Mouse (Mus musculus): Measurements from ENCODE around the gene Atf5. TPM values are rescaled to one million over a fixed set of nuclear protein-coding genes. Genes with fewer than 3 reads are reported as not detected.

Gene Atf5
- polyA plus RNA-seq, 1 experiment from 2014 or later: 1.8 TPM

DNA sequence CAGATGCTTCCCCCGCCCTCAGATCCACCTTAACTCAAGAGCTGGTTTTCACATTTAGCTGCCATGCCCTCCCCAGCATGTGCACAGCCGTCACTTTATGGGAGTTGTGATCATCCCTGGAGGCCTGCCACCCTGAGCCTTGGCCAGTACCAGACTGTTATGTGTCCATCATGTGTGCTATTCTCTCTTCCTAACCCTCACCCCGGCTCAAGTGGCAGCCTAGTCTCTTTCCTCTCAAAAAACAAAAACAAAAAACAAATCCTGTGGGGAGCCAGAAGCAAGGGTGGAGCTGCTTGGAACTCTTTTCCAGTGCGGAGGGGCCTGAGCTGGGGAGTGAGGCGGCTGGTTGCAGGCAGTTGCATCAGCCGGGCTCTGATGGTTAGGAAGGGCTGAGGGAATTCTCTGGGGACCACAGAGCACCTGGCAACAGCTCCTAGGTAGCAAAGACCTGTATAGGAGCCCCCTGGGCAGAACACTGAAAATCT lies 2.3 kb upstream of the Atf5 start:
- 40% methylated on average over 6 of the region's 6 CpGs for WGBS
- Histone ChIP-seq H3K27ac (replicated peaks in 1 of 2; ENCODE audit: control insufficient read depth in 1 of 2, insufficient read depth in 1 of 2, low read depth in 2 of 2, low read length in 2 of 2) (peak overlapping the region in 1 of 2 experiments; percentile 30; a peak in 1 of 4 replicates), H3K4me2 (ENCODE audit: low read length) (peak overlapping the region; percentile 91), H3K9me3 (ENCODE audit: control insufficient read depth, low read length) (no peaks in the 10 kb centered on the region), H3K27me3 (ENCODE audit: control insufficient read depth, insufficient read depth, low read length) (no peaks in the 10 kb centered on the region), H3K9ac (ENCODE audit: low read length) (peak overlapping the region; percentile 95), H3K4me3 (ENCODE audit: control insufficient read depth in 1 of 2, insufficient read depth in 1 of 2, low read depth in 1 of 2, low read length in 2 of 2) (peak overlapping the region; percentile 5 to 85; a peak in 3 of 4 replicates), H3K36me3 (ENCODE audit: control insufficient read depth, insufficient read depth, low read length) (peaks cover 17% of the 10 kb centered on the region; the same call in 1 of the 2 replicates), H3K4me1 (ENCODE audit: control insufficient read depth in 2 of 2, insufficient read depth in 2 of 2, low read length in 2 of 2) (peaks cover 22 to 65% of the 10 kb centered on the region in 2 experiments)
- no peak for ATAC-seq (ENCODE audit: insufficient number of reproducible peaks, insufficient read depth, low FRiP score, low read depth)

DNA sequence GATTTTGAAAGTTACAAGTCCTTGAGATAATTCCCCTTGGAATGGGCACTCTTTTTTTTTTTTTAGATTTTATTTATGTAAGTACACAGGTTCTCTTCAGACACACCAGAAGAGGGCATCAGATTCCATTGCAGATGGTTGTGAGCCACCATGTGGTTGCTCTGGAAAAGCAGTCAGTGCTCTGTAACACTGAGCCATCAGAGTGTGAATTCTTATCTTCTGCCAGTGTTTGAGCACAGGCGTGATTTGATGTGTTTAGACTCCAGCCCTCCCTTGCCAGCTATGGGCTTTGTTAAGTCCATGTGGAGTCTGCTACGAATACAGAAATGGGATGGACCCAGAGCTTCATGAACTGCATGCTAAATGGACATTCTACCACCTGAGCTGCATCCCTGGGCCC lies 1.7 kb upstream of the Atf5 start:
- H3K9ac ChIP-seq (ENCODE audit: low read length): peak overlapping the region; percentile 95

GRCm38 (mm10) chr7:44817441-44817840 lies 983 bp upstream of the Atf5 start:
- H3K4me2 ChIP-seq (ENCODE audit: low read length): peak overlapping the region; percentile 91
- no peak for ATAC-seq (ENCODE audit: insufficient number of reproducible peaks, insufficient read depth, low FRiP score, low read depth)
- WGBS: 10% methylated on average over 3 of the region's 3 CpGs
- no peaks in the 10 kb centered on the region for H3K9me3 ChIP-seq (ENCODE audit: control insufficient read depth, low read length)
- peak overlapping the region; percentile 95 for H3K9ac ChIP-seq (ENCODE audit: low read length)
- no peaks in the 10 kb centered on the region for H3K27me3 ChIP-seq (ENCODE audit: control insufficient read depth, insufficient read depth, low read length)
- peaks cover 24% of the 10 kb centered on the region for H3K36me3 ChIP-seq (ENCODE audit: control insufficient read depth, insufficient read depth, low read length)
- H3K4me3 ChIP-seq (ENCODE audit: control insufficient read depth in 1 of 2, insufficient read depth in 1 of 2, low read depth in 1 of 2, low read length in 2 of 2): peak overlapping the region; percentile 67 to 85
- peak overlapping the region; percentile 94 to 99 for H3K27ac ChIP-seq (replicated peaks in 1 of 2; ENCODE audit: control insufficient read depth in 1 of 2, insufficient read depth in 1 of 2, low read depth in 2 of 2, low read length in 2 of 2)
- H3K4me1 ChIP-seq (ENCODE audit: control insufficient read depth in 2 of 2, insufficient read depth in 2 of 2, low read length in 2 of 2): peaks cover 22 to 53% of the 10 kb centered on the region in 2 experiments

More for the DNA sequence above, 1.7 kb upstream of the Atf5 start:
- Histone ChIP-seq H3K36me3 (ENCODE audit: control insufficient read depth, insufficient read depth, low read length) (peaks cover 19% of the 10 kb centered on the region; the same call in 1 of the 2 replicates), H3K27ac (replicated peaks in 1 of 2; ENCODE audit: control insufficient read depth in 1 of 2, insufficient read depth in 1 of 2, low read depth in 2 of 2, low read length in 2 of 2) (peak overlapping the region in 1 of 2 experiments; percentile 99; a peak in 1 of 4 replicates), H3K9me3 (ENCODE audit: control insufficient read depth, low read length) (no peaks in the 10 kb centered on the region), H3K4me1 (ENCODE audit: control insufficient read depth in 2 of 2, insufficient read depth in 2 of 2, low read length in 2 of 2) (peaks cover 22 to 59% of the 10 kb centered on the region in 2 experiments), H3K4me3 (ENCODE audit: control insufficient read depth in 1 of 2, insufficient read depth in 1 of 2, low read depth in 1 of 2, low read length in 2 of 2) (peak overlapping the region; percentile 1 to 85; a peak in 3 of 4 replicates), H3K27me3 (ENCODE audit: control insufficient read depth, insufficient read depth, low read length) (no peaks in the 10 kb centered on the region), H3K4me2 (ENCODE audit: low read length) (peak overlapping the region; percentile 91)
- WGBS: 15% methylated on average over 2 of the region's 2 CpGs
- ATAC-seq (ENCODE audit: insufficient number of reproducible peaks, insufficient read depth, low FRiP score, low read depth): no peak

DNA sequence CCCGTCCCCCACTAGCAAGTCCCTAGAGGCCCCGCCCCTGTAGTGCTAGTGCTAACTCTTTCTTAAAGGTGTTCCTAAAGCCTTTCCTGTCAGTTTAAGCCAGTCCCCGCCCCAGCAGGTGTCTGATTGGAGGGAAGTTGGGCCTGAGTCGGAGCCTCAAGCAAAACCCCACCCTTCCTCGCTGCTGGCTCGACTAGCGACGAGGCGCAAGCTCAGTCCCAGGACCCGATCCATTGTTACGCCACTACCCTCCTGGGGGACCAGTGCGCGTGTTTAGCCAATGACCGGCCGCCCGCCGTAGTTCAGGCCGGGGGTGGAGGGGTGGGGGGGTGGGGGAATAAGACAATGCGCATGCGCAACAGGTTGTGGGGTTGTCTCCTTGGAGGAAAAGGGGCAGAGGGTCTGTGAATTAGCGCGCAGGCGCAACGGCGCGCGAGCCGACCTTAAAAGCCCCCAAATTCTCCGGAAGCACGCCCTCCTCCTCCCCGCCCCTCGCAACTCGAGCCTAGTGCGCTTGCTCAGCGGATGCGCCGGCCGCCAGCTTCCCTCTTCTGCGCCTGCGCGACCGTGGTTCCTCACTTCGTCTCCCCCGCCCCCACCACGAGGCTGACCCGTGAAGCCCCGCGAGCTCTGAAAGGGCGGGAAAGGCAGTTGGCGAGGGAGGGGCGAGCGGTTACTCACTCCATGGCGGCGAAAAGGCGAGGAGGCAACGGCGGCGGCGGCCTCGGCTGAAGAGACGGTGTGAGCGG lies 563 bp downstream of the Atf5 start, which contains the start of the genes Nup62 and Il4i1:
Gene Nup62, plus strand, starts transcription at position 368 of the 749 bp plus-strand sequence.
Gene Il4i1, plus strand, starts transcription at position 667 of the 749 bp plus-strand sequence.
- Histone ChIP-seq H3K36me3 (ENCODE audit: control insufficient read depth, insufficient read depth, low read length) (peaks cover 35% of the 10 kb centered on the region), H3K9me3 (ENCODE audit: control insufficient read depth, low read length) (no peaks in the 10 kb centered on the region), H3K9ac (ENCODE audit: low read length) (peak within 1 kb of the TSS; percentile 95), H3K4me3 (ENCODE audit: control insufficient read depth in 1 of 2, insufficient read depth in 1 of 2, low read depth in 1 of 2, low read length in 2 of 2) (peak within 1 kb of the TSS; percentile 67 to 85), H3K27me3 (ENCODE audit: control insufficient read depth, insufficient read depth, low read length) (no peaks in the 10 kb centered on the region), H3K27ac (replicated peaks in 1 of 2; ENCODE audit: control insufficient read depth in 1 of 2, insufficient read depth in 1 of 2, low read depth in 2 of 2, low read length in 2 of 2) (peak within 1 kb of the TSS; percentile 94 to 99), H3K4me2 (ENCODE audit: low read length) (peak within 1 kb of the TSS; percentile 91), H3K4me1 (ENCODE audit: control insufficient read depth in 2 of 2, insufficient read depth in 2 of 2, low read length in 2 of 2) (peaks cover 22 to 45% of the 10 kb centered on the region in 2 experiments)
- under 1% methylated on average over 62 of the region's 62 CpGs for WGBS
- peak; percentile 93 for ATAC-seq (ENCODE audit: insufficient number of reproducible peaks, insufficient read depth, low FRiP score, low read depth)

GRCm38 (mm10) chr7:44814952-44815553 lies 1.4 kb downstream of the Atf5 start:
- H3K36me3 ChIP-seq (ENCODE audit: control insufficient read depth, insufficient read depth, low read length): peaks cover 35% of the 10 kb centered on the region
- peak overlapping the region; percentile 67 to 85 for H3K4me3 ChIP-seq (ENCODE audit: control insufficient read depth in 1 of 2, insufficient read depth in 1 of 2, low read depth in 1 of 2, low read length in 2 of 2)
- no peaks in the 10 kb centered on the region for H3K27me3 ChIP-seq (ENCODE audit: control insufficient read depth, insufficient read depth, low read length)
- H3K27ac ChIP-seq (replicated peaks in 1 of 2; ENCODE audit: control insufficient read depth in 1 of 2, insufficient read depth in 1 of 2, low read depth in 2 of 2, low read length in 2 of 2): peak overlapping the region; percentile 94 to 99; a peak in 2 of 4 replicates
- peak overlapping the region; percentile 95 for H3K9ac ChIP-seq (ENCODE audit: low read length)
- ATAC-seq (ENCODE audit: insufficient number of reproducible peaks, insufficient read depth, low FRiP score, low read depth): no peak
- peak overlapping the region; percentile 91 for H3K4me2 ChIP-seq (ENCODE audit: low read length)
- H3K9me3 ChIP-seq (ENCODE audit: control insufficient read depth, low read length): no peaks in the 10 kb centered on the region
- H3K4me1 ChIP-seq (ENCODE audit: control insufficient read depth in 2 of 2, insufficient read depth in 2 of 2, low read length in 2 of 2): peaks cover 22 to 37% of the 10 kb centered on the region in 2 experiments
- 22% methylated on average over 14 of the region's 14 CpGs for WGBS

DNA sequence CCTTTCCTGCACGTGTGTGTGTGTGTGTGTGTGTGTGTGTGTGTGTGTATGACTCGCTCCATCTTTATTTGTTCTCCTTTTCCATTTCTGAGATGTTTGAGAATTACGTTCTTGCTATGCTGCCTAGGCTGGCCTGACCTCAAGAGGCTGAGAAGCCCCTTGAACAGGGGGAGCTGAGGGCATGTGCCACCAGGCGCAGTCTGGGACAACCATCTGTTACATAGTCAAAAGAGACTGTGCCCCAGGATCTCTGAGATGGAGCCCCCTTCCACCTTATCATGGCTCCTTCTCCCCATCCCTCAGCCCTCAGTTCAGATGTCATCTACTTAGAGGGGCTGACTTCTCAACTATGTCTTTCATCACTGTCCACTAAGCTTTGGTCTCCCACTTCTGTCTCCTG lies 2.0 kb downstream of the Atf5 start:
- no peak overlapping the region for H3K4me3 ChIP-seq (ENCODE audit: control insufficient read depth in 1 of 2, insufficient read depth in 1 of 2, low read depth in 1 of 2, low read length in 2 of 2)
- H3K9ac ChIP-seq (ENCODE audit: low read length): no peak overlapping the region
- ATAC-seq (ENCODE audit: insufficient number of reproducible peaks, insufficient read depth, low FRiP score, low read depth): no peak
- H3K27me3 ChIP-seq (ENCODE audit: control insufficient read depth, insufficient read depth, low read length): no peaks in the 10 kb centered on the region
- 96% methylated on average over 4 of the region's 4 CpGs for WGBS
- H3K9me3 ChIP-seq (ENCODE audit: control insufficient read depth, low read length): no peaks in the 10 kb centered on the region
- peaks cover 32% of the 10 kb centered on the region for H3K36me3 ChIP-seq (ENCODE audit: control insufficient read depth, insufficient read depth, low read length)
- H3K27ac ChIP-seq (replicated peaks in 1 of 2; ENCODE audit: control insufficient read depth in 1 of 2, insufficient read depth in 1 of 2, low read depth in 2 of 2, low read length in 2 of 2): no peak overlapping the region
- H3K4me1 ChIP-seq (ENCODE audit: control insufficient read depth in 2 of 2, insufficient read depth in 2 of 2, low read length in 2 of 2): peaks cover 18 to 30% of the 10 kb centered on the region in 2 experiments
- H3K4me2 ChIP-seq (ENCODE audit: low read length): no peak overlapping the region

DNA sequence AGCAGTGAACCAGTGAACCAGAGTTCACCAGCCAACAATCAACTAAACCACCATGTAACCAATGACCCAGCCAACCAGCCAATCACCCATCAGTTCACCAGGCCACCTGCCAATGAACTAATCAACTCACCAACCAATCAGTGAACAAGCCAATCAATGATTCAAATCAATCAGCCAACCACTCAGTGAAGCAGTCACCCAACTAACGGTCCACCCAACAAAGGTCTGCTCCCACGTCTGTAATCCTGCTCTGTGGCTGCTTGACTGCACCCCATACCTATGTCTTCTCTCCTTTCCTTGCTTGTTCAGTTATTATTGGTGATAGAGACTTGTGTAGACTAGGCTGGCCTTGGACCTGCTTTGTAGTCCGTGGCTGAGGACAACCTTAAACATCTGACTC lies 2.5 kb downstream of the Atf5 start:
- no peak for ATAC-seq (ENCODE audit: insufficient number of reproducible peaks, insufficient read depth, low FRiP score, low read depth)
- no peak overlapping the region for H3K27ac ChIP-seq (replicated peaks in 1 of 2; ENCODE audit: control insufficient read depth in 1 of 2, insufficient read depth in 1 of 2, low read depth in 2 of 2, low read length in 2 of 2)
- no peak overlapping the region for H3K4me3 ChIP-seq (ENCODE audit: control insufficient read depth in 1 of 2, insufficient read depth in 1 of 2, low read depth in 1 of 2, low read length in 2 of 2)
- H3K4me2 ChIP-seq (ENCODE audit: low read length): no peak overlapping the region
- peaks cover 17 to 26% of the 10 kb centered on the region in 2 experiments for H3K4me1 ChIP-seq (ENCODE audit: control insufficient read depth in 2 of 2, insufficient read depth in 2 of 2, low read length in 2 of 2)
- 92% methylated on average over 3 of the region's 3 CpGs for WGBS
- H3K9me3 ChIP-seq (ENCODE audit: control insufficient read depth, low read length): no peaks in the 10 kb centered on the region
- H3K9ac ChIP-seq (ENCODE audit: low read length): no peak overlapping the region
- H3K36me3 ChIP-seq (ENCODE audit: control insufficient read depth, insufficient read depth, low read length): peaks cover 32% of the 10 kb centered on the region
- no peaks in the 10 kb centered on the region for H3K27me3 ChIP-seq (ENCODE audit: control insufficient read depth, insufficient read depth, low read length)

Measured in heart, embryonic 14.5 days (tissue).